Mouse (Mus musculus): ENCODE measurements at regions not wholly inside any gene's neighbourhood (a gene's known extent, or its start where the extent isn't known, plus 50 kb on each side); places are given as distances from the start of the nearest gene placed in this dataset.
A peak's percentile ranks its signal among the peaks of the same experiment; 100 is the strongest.

DNA sequence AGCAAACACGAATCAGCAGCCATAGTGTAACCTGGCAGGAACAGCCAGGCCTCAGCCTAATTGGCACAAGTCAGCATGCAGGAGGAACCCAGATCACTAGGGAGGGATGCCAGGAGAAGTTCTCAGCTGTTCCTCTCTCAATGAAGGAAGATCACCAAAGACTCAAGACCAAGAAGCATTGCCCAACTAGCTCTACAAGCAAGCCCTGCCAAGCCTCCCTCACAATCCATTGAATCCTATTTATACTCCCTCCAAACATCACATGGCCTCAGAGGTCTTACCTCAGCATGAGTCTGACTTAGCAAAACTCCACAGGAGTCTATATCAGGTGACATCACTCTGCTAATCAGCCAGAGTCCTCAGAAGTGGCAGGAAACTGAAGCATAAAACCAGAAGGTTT lies 135.1 kb downstream of the Rbm43 start:
- peak; percentile 95 for DNase-seq (ENCODE audit: low read depth, low spot score)

GRCm38 (mm10) chr2:51822976-51823375 lies 112.0 kb downstream of the Rbm43 start:
- no peak for DNase-seq (ENCODE audit: low read depth, low spot score)

DNA sequence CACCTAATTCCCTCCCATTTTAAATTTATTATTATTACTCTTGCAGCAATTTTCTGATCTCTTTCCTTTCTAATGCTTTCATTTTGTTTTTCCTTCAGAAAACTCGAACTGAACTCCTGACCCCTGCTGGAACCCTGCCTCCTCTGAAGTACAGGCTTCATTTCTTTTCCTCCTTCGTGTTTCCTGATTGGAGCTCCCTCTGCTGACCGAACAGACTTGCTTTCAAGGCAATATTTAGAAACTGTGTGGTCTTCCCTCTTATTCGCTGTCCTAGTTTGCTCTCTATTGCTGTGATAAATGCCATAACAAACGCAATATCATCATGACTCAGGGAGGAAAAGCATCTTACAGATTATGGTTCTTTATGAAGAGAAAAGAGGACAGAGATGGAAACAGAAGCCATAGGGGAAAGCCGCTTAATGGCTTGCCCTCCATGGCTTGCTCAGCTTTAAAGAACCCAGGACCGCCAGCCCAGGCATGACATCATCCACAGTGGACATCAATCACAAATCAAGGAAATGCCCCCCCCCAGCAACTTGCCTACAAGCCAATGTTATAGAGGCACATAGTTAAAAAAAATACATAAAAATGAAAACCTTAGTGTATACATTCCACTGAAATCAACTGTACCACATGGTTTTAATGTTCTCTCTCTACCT lies 104.5 kb downstream of the Rbm43 start:
- peak; percentile 52 for DNase-seq (ENCODE audit: low read depth, low spot score)

DNA sequence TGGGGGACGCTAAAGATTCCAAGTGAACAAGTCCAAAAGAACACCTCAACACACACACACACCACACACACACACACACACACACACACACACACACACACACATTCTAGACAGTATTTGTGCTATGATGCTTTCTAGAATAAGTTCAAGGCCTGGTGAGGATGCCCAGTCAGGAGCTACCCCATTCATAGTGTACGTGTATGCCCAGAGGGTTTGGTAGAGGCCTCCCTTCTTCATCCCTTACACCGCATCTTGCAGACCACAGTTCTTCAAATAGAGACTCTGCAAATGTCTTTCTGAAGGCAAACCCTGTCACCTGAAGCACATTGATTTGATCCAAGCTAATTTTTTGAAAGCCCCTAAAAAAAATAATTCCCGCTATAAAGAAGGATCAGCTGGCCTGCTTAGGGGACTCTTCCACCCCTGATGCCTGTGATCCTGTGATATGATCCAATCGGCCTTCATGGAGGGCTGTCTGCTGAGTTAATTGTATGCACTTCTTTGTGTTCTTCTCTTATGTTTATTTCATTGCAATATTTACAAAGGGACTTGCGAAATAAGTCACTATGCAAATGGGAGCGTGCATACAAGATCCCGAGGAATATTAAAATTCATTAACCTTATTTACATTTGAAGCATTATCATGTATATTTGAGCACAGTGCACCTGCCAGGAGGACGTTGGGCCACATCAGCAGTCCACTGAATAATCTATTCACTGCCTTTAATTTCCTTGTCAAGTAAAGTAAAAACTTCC lies 103.8 kb downstream of the Rbm43 start:
- no peak for DNase-seq (ENCODE audit: low read depth, low spot score)

DNA sequence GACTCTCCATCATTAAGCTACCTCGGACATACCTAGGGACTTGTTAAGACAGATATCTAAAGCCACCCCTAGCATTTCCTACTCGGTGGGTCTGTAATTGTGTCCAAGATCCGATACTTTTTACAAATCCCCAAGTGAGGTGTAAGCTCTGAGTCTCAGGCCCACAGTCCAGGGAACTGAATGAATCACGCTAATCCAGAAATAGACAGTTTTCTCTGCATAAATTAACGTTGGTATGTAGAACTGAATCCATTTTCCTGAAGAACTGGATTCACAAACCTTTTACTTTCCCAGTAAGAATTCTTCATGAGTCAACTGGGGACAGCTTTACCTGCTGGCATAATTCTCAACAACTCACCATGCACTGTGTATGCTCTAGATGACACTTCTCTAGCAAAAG lies 97.1 kb downstream of the Rbm43 start:
- DNase-seq (ENCODE audit: low read depth, low spot score) = no peak

DNA sequence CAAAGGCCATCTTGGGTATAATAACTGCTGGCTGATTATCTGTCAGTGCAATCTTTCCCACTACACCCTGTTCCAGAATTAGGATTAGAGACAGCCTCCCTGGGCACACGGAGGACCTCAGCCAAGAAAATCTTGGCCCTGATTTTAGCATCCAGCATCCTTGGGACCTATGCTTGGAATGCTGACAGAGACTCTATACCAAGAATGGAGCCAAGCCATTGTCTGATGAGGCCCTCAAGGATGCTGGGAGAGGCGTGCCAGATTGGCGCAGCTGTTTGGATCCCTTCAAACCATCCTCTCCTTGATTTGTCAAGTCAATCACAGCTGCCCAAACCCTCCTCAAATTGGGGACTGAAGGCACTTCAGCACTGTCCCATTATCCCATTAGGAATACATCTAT lies 94.2 kb downstream of the Rbm43 start:
- DNase-seq (ENCODE audit: low read depth, low spot score) = no peak

DNA sequence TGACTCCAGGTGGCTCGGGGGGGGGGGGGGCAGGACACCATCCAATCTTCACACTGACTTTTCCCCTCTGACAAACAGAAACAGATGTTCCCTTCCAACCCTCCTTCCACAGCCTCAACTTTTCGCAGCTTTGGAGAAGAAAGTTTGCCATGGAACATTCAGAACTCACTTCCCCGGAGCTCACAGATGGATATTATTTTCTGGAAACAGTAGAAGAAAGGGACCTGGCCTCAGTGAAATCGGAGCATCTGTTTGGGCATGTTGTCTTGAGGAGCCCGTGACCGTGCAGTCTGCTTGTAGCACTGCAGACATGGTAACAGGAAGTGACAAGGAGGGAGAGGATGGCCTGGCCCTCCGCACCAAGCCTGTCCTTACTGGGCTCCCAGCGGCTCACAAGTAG lies 90.1 kb downstream of the Rbm43 start:
- peak; percentile 47 for DNase-seq (ENCODE audit: low read depth, low spot score)

GRCm38 (mm10) chr2:51847556-51847955 lies 87.4 kb downstream of the Rbm43 start:
- DNase-seq (ENCODE audit: low read depth, low spot score) = no peak

GRCm38 (mm10) chr2:51847964-51848363 lies 87.0 kb downstream of the Rbm43 start:
- no peak for DNase-seq (ENCODE audit: low read depth, low spot score)

DNA sequence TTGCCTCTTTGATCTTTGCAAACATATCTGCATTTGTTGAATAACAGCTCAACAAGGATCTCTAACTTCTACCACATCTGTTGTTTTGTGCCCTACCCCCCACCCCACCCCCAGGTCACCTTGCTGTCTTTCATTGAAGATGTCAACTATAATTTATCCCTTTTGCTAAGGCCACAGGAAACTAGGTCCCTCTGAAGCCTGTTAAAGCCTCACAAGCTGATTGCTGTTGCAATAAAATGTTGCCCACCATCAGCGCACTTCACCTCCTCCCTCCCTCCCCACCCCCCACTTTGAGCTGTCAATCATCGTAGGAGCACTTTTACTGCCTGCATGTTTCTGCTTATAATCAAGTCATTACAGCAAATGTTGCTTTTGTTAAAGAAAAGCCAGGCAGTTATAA lies 86.5 kb downstream of the Rbm43 start:
- DNase-seq (ENCODE audit: low read depth, low spot score) = no peak

GRCm38 (mm10) chr2:51850581-51850980 lies 84.4 kb downstream of the Rbm43 start:
- no peak for DNase-seq (ENCODE audit: low read depth, low spot score)

DNA sequence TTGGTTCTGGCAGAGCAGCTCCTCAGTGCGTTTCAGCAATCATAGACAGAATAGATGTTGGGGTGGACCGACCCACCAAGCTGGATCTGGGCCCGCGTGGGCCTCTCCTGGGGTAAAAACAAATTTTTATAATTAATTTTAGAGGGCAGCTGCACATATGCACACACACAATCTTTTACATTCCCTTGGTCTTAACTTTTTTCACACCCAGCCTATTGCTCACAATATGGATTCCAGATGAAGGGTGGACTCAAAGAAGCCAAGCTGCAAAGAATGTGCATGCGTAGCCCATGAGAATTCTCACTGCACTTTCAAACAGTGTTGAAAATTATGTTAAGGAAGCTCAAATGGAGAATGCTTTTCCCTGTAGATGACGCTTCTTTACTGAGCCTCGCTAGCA lies 83.3 kb downstream of the Rbm43 start:
- DNase-seq (ENCODE audit: low read depth, low spot score) = no peak

- DNase-seq (ENCODE audit: low read depth, low spot score) = peak; percentile 41
Observed at GRCm38 (mm10) chr2:51857226-51857625, 77.7 kb downstream of the Rbm43 start.

DNA sequence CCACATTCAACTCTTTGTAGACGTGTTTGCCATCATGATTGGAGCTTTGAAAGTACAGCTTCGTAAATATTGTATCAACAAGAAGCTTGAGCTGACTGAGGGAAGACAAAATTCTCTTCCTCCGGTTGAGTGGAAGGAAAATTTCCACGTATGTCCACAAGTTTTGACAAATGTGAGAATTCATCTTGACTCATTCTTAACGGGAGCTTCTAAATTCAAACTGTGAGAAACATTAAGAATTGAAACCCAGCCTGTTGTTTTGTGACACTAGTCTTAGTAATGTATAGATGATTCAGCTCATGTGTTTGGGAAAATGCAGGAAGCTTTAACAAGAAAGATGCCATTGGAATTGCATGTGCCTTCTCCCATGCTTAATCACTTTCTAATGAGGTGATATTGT lies 68.9 kb downstream of the Rbm43 start:
- no peak for DNase-seq (ENCODE audit: low read depth, low spot score)

DNA sequence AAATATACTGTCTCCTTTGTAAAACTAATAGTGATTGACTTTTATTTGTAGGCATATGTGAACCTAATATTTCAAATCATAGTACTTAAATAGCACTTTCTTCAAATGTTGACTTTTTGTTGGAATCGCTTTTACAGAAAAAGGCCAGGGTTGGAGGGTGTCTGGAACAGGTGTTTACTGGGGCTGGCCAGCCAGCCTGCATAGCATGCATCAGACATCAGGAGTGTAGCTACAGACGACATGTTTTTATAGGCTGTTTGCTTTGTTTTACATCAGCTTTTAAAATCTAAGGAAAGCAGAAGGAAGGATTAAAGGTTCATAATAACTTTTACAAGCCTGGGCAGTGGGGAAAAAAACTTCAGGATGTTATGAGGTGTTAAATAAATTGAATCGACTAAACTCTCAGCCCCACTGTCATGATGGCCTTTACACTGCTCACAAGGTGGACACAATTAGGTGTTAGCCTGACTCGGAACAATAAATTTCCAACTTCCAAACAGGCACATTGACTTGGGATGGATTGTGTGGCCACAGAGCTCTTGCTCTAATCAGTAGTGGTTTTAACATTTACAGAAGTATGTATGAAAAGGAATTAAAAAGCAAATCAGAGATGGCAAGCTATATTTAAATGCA lies 66.0 kb downstream of the Rbm43 start:
- no peak for DNase-seq (ENCODE audit: low read depth, low spot score)

GRCm38 (mm10) chr2:51871571-51871970 lies 63.4 kb downstream of the Rbm43 start:
- DNase-seq (ENCODE audit: low read depth, low spot score) = no peak
